Mouse (Mus musculus) neural tube, embryonic 11.5 days (tissue): ENCODE measurements around the gene B430218F22Rik. TPM values are rescaled to one million over a fixed set of nuclear protein-coding genes. Genes with fewer than 3 reads are reported as not detected.

ENCODE experiments used
- ATAC-seq: fragments of 200-750 bp; cut with Nextera tagmentation; 2 replicates; pipeline ENCODE4 v1.8.0; 2017; ENCODE audit warnings: moderate number of reproducible peaks, mild to moderate bottlenecking, moderate TSS enrichment, moderate library complexity; ENCODE audit not compliant: insufficient read depth, low FRiP score, low TSS enrichment
- DNase-seq: peaks from one replicate; pipeline ENCODE4 v3.0.0-alpha.2; 2015; ENCODE audit warnings: low spot score
- H3K27ac ChIP-seq: fragments of 300-500 bp; sonication (generic); 2 replicates; pipeline ENCODE4 v1.5.1; 2014; ENCODE audit warnings: low read depth, mild to moderate bottlenecking, low read length
- H3K27me3 ChIP-seq: fragments of 300-500 bp; sonication (generic); 2 replicates; pipeline ENCODE4 v1.6.1; 2014; ENCODE audit warnings: mild to moderate bottlenecking, low read length, mixed read lengths; ENCODE audit not compliant: control insufficient read depth, insufficient read depth
- H3K36me3 ChIP-seq: fragments of 300-500 bp; sonication (generic); 2 replicates; pipeline ENCODE4 v1.6.1; 2014; ENCODE audit warnings: mild to moderate bottlenecking, low read length, moderate library complexity, mixed read lengths; ENCODE audit not compliant: control insufficient read depth, insufficient read depth
- H3K4me1 ChIP-seq: fragments of 300-500 bp; sonication (generic); 2 replicates; pipeline ENCODE4 v1.6.1; 2014; ENCODE audit warnings: low read length, mixed read lengths; ENCODE audit not compliant: control insufficient read depth, insufficient read depth
- H3K4me2 ChIP-seq: fragments of 300-500 bp; sonication (generic); 2 replicates; pipeline ENCODE4 v1.6.1; 2014; ENCODE audit warnings: low read depth, mild to moderate bottlenecking, moderate library complexity
- H3K4me3 ChIP-seq: fragments of 300-500 bp; sonication (generic); 2 replicates; pipeline ENCODE4 v1.5.1; 2014; ENCODE audit warnings: low read depth, low read length
- H3K9ac ChIP-seq: fragments of 300-500 bp; sonication (generic); 2 replicates; pipeline ENCODE4 v1.6.1; 2014; ENCODE audit warnings: mild to moderate bottlenecking, low read length
- H3K9me3 ChIP-seq: fragments of 300-500 bp; sonication (generic); 2 replicates; pipeline ENCODE4 v1.6.1; 2016; ENCODE audit warnings: low read length; ENCODE audit not compliant: control insufficient read depth
- WGBS: fragments of 180-500 bp; shearing (Covaris S2); extraction: QIAGEN DNeasy Blood & Tissue Kit; methylation state at CpG from one replicate; pipeline ENCODE4 v1.1.7; 2014; 5-methylcytosine and 5-hydroxymethylcytosine counted together
- polyA plus RNA-seq: library from polyadenylated mRNA; unstranded; fragments of >200 nt; fragmentation: Nextera tagmentation; extraction: Ambion mirVana; gene quantifications from 2 replicates; pipeline ENCODE4 v1.2.1, GENCODE M21; 2014

B430218F22Rik gene
- polyA plus RNA-seq, 1 experiment from 2014 or later: 0.52 TPM

DNA sequence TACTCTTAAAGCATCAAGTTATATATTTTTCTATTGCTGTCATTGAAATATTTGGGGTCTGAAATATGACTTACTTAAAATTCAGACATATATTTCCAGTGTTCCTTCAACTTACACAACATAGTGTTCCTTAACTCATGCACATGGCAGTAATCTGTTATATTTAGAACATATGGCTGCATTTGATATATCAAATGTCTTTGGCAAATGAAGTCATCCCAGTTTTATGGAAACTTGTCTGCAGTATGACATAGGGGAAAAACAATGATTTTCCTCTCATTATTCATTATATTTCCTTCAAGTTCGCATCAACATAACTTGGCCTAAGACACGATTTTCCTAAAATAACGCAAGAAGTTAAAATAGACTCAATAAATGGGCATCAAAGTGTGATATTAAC lies 9.4 kb downstream of the B430218F22Rik start:
- H3K9ac ChIP-seq: no peak overlapping the region
- no peak overlapping the region for H3K4me3 ChIP-seq
- H3K4me2 ChIP-seq: no peak overlapping the region
- no peaks in the 10 kb centered on the region for H3K9me3 ChIP-seq
- WGBS: 90% methylated on average over 3 of the region's 3 CpGs
- no peaks in the 10 kb centered on the region for H3K4me1 ChIP-seq
- H3K27me3 ChIP-seq: no peaks in the 10 kb centered on the region
- H3K27ac ChIP-seq: no peak overlapping the region
- DNase-seq (no peak), ATAC-seq (no peak)
- no peaks in the 10 kb centered on the region for H3K36me3 ChIP-seq

DNA sequence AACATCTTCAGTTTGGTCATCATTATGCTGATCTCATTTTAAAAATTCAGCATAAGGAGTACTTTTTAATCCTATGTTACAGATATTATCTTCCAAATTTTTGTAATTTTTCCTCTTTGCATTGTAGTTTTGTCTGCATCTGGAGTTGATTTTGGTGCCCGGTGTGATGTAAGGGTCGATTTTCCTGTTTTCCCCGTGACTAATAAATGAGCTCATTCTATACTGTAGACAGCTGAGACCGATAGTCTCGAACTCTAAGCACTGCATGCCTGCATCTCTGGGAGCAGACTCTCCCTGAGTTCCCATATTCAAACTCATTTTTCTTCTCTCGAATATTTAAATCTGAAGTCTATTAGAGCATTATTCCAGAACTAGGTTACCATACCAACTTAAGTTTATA lies 13.9 kb downstream of the B430218F22Rik start:
- WGBS: 76% methylated on average over 6 of the region's 6 CpGs
- Histone ChIP-seq H3K27ac (no peak overlapping the region), H3K9me3 (no peaks in the 10 kb centered on the region), H3K4me3 (no peak overlapping the region), H3K36me3 (no peaks in the 10 kb centered on the region), H3K27me3 (no peaks in the 10 kb centered on the region), H3K9ac (no peak overlapping the region), H3K4me2 (no peak overlapping the region), H3K4me1 (no peaks in the 10 kb centered on the region)
- DNase-seq (no peak), ATAC-seq (no peak)

DNA sequence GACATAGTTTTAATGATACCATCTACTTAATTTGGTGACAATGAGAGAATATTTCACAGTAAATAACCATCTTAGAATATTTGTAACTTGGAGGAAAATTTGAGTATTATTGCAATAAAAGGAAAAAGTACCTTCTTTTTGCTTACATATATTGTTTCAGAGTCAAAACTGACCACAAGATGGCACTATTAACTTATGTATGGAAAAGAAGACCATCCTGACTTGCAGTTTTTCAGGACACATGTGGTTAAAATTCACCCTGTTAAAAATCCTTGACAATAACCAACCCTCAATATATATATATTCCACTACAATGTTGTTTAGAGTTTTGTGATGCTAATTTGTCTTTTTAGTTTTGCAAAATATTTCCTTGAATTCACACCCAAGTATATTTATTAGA lies 17.1 kb downstream of the B430218F22Rik start:
- no peaks in the 10 kb centered on the region for H3K36me3 ChIP-seq
- ATAC-seq: no peak

DNA sequence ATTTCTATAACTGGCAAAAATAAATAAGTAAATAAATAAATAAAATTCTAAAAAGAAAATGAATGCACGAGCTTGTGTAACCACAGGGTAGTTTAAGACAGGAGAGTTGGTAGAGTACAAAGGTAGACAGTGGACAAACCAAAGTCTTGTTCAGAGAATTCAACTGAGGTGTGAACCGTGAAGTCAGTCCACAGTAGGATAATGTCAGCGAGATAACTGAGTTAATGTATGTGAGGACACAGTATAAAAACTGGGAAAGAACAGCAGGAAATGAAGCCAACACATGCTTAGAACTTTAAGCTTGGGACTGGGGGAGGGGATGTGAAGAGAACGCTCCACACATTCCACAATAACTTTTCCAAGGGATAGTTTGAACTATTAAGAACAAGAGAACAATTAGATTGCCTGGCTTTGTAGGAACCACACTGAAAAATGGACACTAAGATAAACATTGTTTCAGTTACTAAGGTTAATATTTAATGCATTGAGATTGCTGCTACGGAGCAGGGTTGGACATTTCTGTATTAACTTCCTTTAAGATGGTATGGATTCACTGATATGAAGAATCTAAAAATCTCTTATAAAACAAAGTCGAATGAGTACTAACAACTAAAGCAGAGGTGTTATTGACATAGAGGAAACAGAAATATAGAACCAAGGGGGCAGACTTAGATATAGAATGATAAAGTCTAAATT lies 25.0 kb downstream of the B430218F22Rik start:
- no peaks in the 10 kb centered on the region for H3K9me3 ChIP-seq
- H3K9ac ChIP-seq: no peak overlapping the region
- no peaks in the 10 kb centered on the region for H3K27me3 ChIP-seq
- H3K4me1 ChIP-seq: no peaks in the 10 kb centered on the region
- DNase-seq (no peak), ATAC-seq (no peak)
- H3K36me3 ChIP-seq: no peaks in the 10 kb centered on the region
- H3K4me2 ChIP-seq: no peak overlapping the region
- WGBS: 85% methylated on average over 6 of the region's 6 CpGs
- no peak overlapping the region for H3K27ac ChIP-seq
- no peak overlapping the region for H3K4me3 ChIP-seq

More for the DNA sequence above, 17.1 kb downstream of the B430218F22Rik start:
- Histone ChIP-seq H3K9ac (no peak overlapping the region), H3K27ac (no peak overlapping the region), H3K4me3 (no peak overlapping the region), H3K4me2 (no peak overlapping the region), H3K9me3 (no peaks in the 10 kb centered on the region), H3K27me3 (no peaks in the 10 kb centered on the region), H3K4me1 (no peaks in the 10 kb centered on the region)
- peak; percentile 13 for DNase-seq

DNA sequence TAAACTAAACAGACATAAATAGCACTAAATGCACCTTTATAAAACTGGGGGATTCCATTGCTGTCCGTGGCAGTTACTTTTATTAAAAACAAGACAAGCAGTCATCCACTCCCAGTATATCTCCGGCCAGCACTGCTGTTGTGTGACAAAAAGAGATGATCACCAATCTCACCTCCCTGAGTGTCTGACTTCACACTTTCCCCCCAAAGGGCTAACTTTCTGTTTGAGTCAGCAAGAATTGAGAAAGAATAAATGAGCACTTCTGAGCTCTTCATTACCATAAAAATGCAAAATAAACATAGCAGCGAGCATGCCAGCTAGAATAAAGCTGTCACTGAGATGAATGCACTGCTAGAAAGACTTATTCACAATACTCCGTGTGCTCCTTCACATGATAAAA lies 31.7 kb downstream of the B430218F22Rik start:
- ATAC-seq (no peak), DNase-seq (no peak)
- Histone ChIP-seq H3K9ac (no peak overlapping the region), H3K9me3 (no peaks in the 10 kb centered on the region), H3K4me2 (no peak overlapping the region), H3K4me3 (no peak overlapping the region), H3K27me3 (no peaks in the 10 kb centered on the region), H3K4me1 (no peaks in the 10 kb centered on the region), H3K27ac (no peak overlapping the region), H3K36me3 (no peaks in the 10 kb centered on the region)
- 49% methylated on average over 4 of the region's 4 CpGs for WGBS

DNA sequence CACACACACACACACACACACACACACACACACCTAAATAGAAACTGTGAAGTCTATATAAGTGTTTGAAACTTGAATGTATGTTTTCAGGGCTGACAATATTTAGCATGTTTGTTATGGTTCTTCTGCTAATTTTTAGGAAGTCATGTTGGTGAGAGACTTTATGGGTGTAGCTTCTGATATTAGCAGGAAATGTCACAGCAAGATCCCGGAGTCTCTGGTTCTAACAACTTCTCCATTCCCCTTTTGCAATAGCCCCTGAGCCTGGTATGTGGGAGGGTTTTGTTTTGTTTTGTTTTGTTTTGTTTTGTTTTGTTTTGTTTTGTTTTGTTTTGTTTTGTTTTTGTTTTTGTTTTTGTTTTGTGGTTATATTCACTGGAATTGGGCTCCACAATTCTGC lies 34.0 kb downstream of the B430218F22Rik start:
- WGBS: 81% methylated on average over 1 of the region's 1 CpGs
- ATAC-seq (no peak; the same call in 1 of the 2 replicates), DNase-seq (no peak)
- Histone ChIP-seq H3K27me3 (no peaks in the 10 kb centered on the region), H3K27ac (no peak overlapping the region), H3K9me3 (no peaks in the 10 kb centered on the region), H3K9ac (no peak overlapping the region), H3K36me3 (no peaks in the 10 kb centered on the region), H3K4me1 (no peaks in the 10 kb centered on the region), H3K4me2 (no peak overlapping the region), H3K4me3 (no peak overlapping the region)

DNA sequence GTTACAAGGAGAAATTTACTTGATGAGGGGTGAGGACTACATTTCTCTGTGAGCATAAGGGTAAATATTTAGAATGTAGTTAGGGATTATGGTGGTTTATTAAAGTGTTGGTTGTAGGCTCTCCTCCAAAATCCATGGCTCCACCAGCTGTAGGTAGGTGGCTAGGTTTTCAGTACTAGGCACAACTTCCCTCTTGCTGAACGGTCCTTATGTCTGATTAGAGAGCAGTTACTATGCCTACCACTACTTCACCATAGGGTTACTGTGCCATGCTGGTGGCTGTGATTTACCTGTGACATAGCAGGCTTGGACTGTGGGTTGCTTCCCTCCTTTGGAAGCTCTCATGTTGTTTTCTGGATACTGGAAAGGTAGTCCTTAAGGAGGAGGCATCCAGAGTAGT lies 34.4 kb downstream of the B430218F22Rik start:
- no peaks in the 10 kb centered on the region for H3K36me3 ChIP-seq
- 76% methylated on average over 1 of the region's 1 CpGs for WGBS
- no peak overlapping the region for H3K4me3 ChIP-seq
- H3K27ac ChIP-seq: no peak overlapping the region
- H3K27me3 ChIP-seq: no peaks in the 10 kb centered on the region
- no peak for ATAC-seq
- H3K9me3 ChIP-seq: no peaks in the 10 kb centered on the region
- no peak overlapping the region for H3K9ac ChIP-seq
- no peak for DNase-seq
- H3K4me2 ChIP-seq: no peak overlapping the region
- no peaks in the 10 kb centered on the region for H3K4me1 ChIP-seq

Other genes with a start within 250 kb of the B430218F22Rik start
- 36.4 and 36.7 TPM in 2 replicates for gene Mrps30, start 622 bp downstream of the B430218F22Rik start, polyA plus RNA-seq